Mouse (Mus musculus) olfactory bulb, adult 2 months (tissue): ENCODE data around the gene Drosha. TPM values are rescaled to one million over a fixed set of nuclear protein-coding genes. Genes with fewer than 3 reads are reported as not detected.

Experiments
- H3K27ac ChIP-seq: fragments of 200-500 bp; 2 replicates; pipeline ENCODE4 v1.5.1; 2012; ENCODE audit warnings: low read depth, low read length; ENCODE audit not compliant: insufficient read depth
- H3K4me1 ChIP-seq: fragments of 200-500 bp; 2 replicates; pipeline ENCODE4 v1.6.1; 2012; ENCODE audit warnings: low read length; ENCODE audit not compliant: control insufficient read depth, insufficient read depth
- H3K4me3 ChIP-seq: fragments of 200-500 bp; 2 replicates; pipeline ENCODE4 v1.5.1; 2012; ENCODE audit warnings: mild to moderate bottlenecking, low read depth, low read length, moderate library complexity; ENCODE audit not compliant: insufficient read depth
- CTCF ChIP-seq: fragments of 200-500 bp; IDR thresholded peaks from 2 replicates; pipeline ENCODE4 v1.5.1; 2012; ENCODE audit warnings: low read depth, mild to moderate bottlenecking, low read length, moderate library complexity; ENCODE audit not compliant: insufficient read depth
- POLR2A ChIP-seq: fragments of 200-500 bp; IDR thresholded peaks from 2 replicates; pipeline ENCODE4 v1.6.1; 2012; ENCODE audit warnings: mild to moderate bottlenecking, low read depth, low read length, moderate library complexity; ENCODE audit not compliant: insufficient read depth
- WGBS: fragments of 180-500 bp; shearing (Covaris S2); methylation state at CpG from one replicate; pipeline ENCODE4 v1.1.7; 2018; 5-methylcytosine and 5-hydroxymethylcytosine counted together
- polyA plus RNA-seq: library from polyadenylated mRNA; stranded (reverse); fragments of >200 nt; gene quantifications from 2 replicates; pipeline ENCODE4 v1.2.4, GENCODE M21; 2012; ENCODE audit warnings: low replicate concordance; ENCODE audit not compliant: missing spikeins, insufficient read depth, insufficient read length

The Drosha gene
- polyA plus RNA-seq, 1 experiment: not detected

DNA sequence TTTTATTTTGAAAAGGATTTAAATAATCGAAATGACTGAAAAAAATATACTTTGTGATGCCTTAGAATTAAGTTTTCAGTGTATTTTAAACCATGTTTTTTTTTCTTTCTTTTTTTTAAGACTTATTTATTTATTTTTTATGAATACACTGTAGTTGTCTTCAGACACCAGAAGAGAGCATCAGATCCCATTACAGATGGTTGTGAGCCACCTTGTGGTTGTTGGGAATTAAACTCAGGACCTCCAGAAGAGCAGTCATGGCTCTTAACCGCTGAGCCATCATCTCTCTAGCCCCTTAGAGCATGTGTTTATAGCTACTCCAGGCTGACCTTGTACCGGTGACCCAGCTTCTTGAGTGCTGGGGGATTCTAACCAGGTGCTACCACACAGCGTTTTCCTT, 24.8 kb downstream of the Drosha start:
- TF ChIP-seq POLR2A: no peak
- TF ChIP-seq CTCF: no peak
- no peak overlapping the region for H3K4me3 ChIP-seq
- peaks cover 8% of the 10 kb centered on the region for H3K4me1 ChIP-seq
- WGBS: 91% methylated on average over 4 of the region's 4 CpGs
- H3K27ac ChIP-seq: no peak overlapping the region

DNA sequence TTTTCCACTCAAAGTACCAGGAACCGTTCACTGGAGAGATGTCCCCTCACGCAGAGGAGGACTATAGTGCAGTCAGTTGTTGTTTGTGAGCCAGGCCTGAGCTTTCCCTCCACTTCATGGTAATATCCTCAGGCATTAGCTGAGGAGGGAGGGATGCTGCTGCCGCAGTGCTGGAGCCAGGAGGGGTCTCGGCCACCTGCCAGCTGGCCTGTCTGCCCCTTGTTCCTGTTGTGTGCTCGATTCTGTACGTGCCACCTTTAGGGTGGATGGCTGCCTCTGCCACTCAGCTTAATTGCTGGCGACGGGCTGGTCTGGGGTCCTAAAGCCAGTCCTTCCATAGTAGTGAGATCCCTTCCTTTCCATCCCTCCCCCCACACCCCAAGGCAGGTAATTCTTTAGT, 28.9 kb downstream of the Drosha start:
- TF ChIP-seq POLR2A: no peak
- no peak for TF ChIP-seq CTCF
- Histone ChIP-seq H3K4me1 (peaks cover 2% of the 10 kb centered on the region; the same call in 1 of the 2 replicates), H3K27ac (no peak overlapping the region), H3K4me3 (no peak overlapping the region)
- 83% methylated on average over 8 of the region's 8 CpGs for WGBS

DNA sequence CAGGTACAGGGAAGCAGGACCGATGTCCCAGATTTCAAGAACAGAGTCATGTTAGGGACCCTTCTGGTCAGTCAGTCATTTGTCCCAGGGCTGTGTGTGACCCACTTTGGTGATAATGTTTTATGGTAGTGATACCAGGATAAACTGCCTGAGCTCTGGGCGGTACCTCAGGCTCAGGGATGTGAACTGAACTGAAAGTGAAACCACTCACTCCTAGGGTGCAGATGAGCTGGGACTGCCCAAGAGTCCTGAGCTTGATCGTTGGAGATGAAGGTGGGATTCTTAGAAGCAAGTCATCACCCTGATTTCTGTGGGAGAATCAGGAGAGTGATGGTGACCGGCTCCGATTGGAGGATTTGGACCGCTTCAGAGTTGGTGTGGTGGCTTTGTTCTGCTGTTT, 32.2 kb downstream of the Drosha start:
- no peak overlapping the region for H3K27ac ChIP-seq
- H3K4me3 ChIP-seq: no peak overlapping the region
- peaks cover 7% of the 10 kb centered on the region for H3K4me1 ChIP-seq
- 96% methylated on average over 6 of the region's 6 CpGs for WGBS
- TF ChIP-seq CTCF (no peak), POLR2A (no peak)

DNA sequence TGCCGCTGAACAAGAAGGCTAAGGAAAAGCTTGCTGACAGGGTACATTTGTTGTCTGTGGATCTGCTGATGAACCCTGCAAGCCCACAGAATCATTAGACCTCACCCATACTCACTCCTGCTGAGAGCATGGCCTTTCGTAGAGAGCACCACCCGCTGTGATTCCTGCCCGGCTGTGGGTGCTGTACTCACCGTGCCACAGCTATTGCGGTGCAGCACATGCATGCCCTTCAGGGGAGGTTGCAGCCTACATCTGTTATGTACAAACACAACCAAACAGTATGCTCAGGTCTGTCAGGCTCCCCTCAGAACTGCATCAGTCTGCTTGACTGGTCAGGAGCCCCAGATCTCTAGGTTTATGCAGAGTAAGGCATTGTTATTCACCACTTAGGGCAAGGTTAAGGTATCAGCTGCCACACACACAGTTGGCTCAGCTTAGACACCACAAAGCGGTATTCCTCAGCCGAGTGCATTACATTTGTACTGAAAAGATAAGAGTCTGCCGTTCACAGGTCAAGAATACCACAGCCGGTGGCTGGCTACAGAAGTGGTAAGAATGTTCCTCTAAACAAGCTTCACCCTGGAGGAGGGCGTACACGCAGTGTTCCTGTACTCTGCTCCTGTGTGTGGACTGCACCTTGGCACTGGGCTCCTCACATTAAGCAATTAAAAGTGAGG, 33.4 kb downstream of the Drosha start:
- Histone ChIP-seq H3K27ac (no peak overlapping the region), H3K4me1 (peaks cover 9% of the 10 kb centered on the region), H3K4me3 (no peak overlapping the region)
- 76% methylated on average over 12 of the region's 12 CpGs for WGBS
- TF ChIP-seq POLR2A: no peak
- TF ChIP-seq CTCF: no peak

DNA sequence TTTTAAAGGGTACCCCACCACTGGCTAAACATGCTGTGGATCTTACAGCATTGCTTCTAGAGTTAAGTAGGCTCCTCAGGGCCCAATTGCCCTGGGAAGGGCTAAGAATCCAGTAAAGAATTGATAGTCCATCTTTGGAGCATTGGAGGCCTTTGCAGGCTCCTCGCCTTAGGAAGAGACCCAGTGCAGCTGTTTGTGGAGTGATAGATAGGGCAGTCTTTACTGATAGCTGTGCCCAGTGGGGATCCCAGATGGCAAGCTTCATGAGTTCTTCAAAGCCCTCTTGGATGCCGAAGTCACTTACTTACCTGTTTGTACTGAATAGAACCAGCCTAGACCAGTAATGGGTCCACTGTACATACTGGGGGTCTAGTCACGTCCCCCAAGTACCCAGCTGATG, 34.0 kb downstream of the Drosha start:
- Histone ChIP-seq H3K27ac (no peak overlapping the region), H3K4me1 (peaks cover 9% of the 10 kb centered on the region), H3K4me3 (no peak overlapping the region)
- 96% methylated on average over 3 of the region's 3 CpGs for WGBS
- TF ChIP-seq POLR2A: no peak
- TF ChIP-seq CTCF: no peak

DNA sequence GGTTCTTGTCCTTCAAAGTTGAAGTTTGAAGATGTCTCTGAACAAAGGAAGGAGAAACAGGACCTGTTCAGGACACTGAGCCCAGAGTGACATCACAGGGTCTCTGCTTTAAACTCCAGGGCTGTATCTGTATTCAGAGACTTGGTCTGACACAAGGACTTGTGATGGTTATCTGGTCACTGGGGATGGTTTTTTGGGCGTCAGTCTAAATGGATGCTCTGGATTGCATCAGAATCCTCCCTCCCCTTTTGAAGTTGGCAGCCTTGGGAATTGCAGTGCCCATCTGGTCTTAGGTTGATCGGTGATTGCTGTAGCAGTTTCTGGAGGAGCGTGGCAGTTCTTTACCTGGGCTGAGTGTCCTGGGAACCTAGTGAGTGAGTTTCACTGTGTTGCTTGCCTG, 37.4 kb downstream of the Drosha start:
- WGBS: 88% methylated on average over 3 of the region's 3 CpGs
- Histone ChIP-seq H3K4me1 (peaks cover 9% of the 10 kb centered on the region), H3K27ac (peak overlapping the region; percentile 24; the same call in 1 of the 2 replicates), H3K4me3 (no peak overlapping the region)
- TF ChIP-seq CTCF (no peak), POLR2A (no peak)

- peaks cover 12% of the 10 kb centered on the region for H3K4me1 ChIP-seq
- WGBS: 33% methylated on average over 1 of the region's 1 CpGs
- no peak overlapping the region for H3K27ac ChIP-seq
- no peak for TF ChIP-seq POLR2A
- no peak for TF ChIP-seq CTCF
- H3K4me3 ChIP-seq: no peak overlapping the region
These were observed 39.1 kb downstream of the Drosha start for GRCm38 (mm10) chr15:12863669-12864068.

DNA sequence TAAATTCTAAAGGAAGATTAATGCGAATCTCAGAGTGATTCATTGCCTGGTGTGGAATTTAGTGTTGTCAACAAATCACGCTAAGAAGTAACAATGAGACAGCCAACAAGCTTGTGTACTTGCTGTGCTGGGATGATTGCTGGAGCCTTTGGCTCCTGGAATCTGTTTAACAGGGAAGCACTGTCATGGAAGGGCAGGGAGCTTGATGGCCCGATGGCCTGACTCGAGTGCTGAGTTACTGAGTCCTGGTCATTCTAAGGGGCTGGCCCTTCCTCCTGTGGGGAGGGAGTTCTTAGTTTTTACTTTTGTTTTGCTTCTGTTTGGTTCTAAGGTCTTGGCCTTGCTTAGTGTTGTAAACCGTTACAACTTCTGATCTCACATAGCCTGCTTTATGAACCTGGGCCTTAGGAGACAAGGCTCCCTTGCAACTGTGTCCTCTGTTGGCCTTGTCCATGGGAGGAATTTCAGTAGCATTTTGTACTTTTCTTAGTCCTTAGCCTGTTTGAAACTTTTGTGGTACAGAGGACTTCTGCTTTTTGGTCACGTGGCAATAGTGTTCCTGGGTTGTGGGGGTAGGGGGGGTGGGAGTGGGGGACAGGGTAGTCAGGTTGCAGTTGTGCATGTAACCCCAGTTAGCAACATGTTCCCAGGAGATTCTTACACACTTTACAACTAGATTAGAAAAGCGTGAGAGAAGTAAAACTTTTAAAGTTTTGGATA, 41.1 kb downstream of the Drosha start:
- 64% methylated on average over 7 of the region's 7 CpGs for WGBS
- no peak overlapping the region for H3K27ac ChIP-seq
- peaks cover 11% of the 10 kb centered on the region for H3K4me1 ChIP-seq
- TF ChIP-seq POLR2A (no peak), CTCF (no peak)
- no peak overlapping the region for H3K4me3 ChIP-seq

- WGBS: 83% methylated on average over 8 of the region's 8 CpGs
- Histone ChIP-seq H3K4me3 (no peak overlapping the region), H3K27ac (no peak overlapping the region), H3K4me1 (peaks cover 6% of the 10 kb centered on the region)
- TF ChIP-seq CTCF (no peak), POLR2A (no peak)
These were observed 42.7 kb downstream of the Drosha start for GRCm38 (mm10) chr15:12867269-12867668.
